Mouse (Mus musculus) ES-E14 (cell line): ENCODE measurements at regions not wholly inside any gene's neighbourhood (a gene's known extent, or its start where the extent isn't known, plus 50 kb on each side); places are given as distances from the start of the nearest gene placed in this dataset.

Source experiments
- CHD2 ChIP-seq: IDR thresholded peaks from 2 replicates; pipeline ENCODE4 v1.6.1; 2014; ENCODE audit warnings: mild to moderate bottlenecking, low read depth, low read length, inconsistent platforms
- HCFC1 ChIP-seq: IDR thresholded peaks from 2 replicates; pipeline ENCODE4 v1.6.1; 2012; ENCODE audit warnings: low read length, inconsistent platforms, borderline replicate concordance; ENCODE audit not compliant: insufficient read depth
- MAFK ChIP-seq: IDR thresholded peaks from 2 replicates; pipeline ENCODE4 v1.6.1; 2014; ENCODE audit warnings: mild to moderate bottlenecking, low read depth, low read length, inconsistent platforms; ENCODE audit not compliant: insufficient read depth
- ZC3H11A ChIP-seq: IDR thresholded peaks from 2 replicates; pipeline ENCODE4 v1.6.1; 2012; ENCODE audit warnings: low read depth, mild to moderate bottlenecking, inconsistent platforms, low read length, borderline replicate concordance

DNA sequence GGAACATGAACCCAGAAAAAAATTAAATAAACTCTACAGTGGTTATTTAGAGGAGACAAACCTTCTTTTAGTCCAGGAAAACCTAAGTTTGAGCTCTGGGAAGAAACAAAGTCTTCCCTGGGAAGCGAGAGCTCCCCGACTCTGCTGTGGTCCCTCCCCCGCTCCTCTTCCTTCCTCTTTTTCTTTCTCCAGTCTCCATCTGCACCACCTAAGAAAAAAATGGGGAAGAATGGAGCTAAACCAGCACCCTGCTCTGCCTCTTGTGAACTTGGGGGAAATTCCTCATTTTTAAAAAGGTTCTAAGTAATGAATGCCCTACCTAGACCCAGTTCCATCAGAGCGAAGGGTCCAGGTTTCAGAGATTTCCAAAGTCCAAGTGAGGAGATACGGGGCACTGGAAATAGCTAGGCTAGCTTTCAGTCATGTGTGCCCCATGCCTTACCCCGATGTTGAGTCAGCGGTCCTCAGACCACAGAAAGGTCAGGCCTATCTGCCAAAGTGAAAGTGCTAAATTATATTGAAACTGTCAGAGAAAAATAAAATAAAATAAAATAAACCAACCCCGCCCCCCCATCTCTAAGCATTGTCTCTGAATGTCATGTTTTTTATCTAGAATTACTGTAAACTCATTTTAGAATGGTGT, 126.1 kb upstream of the Klf3 start:
- TF ChIP-seq CHD2 (no peak), HCFC1 (no peak), ZC3H11A (no peak), MAFK (no peak)
